Mouse (Mus musculus) cerebellum, adult 2 months (tissue): ENCODE data around the gene Gngt2.

Source experiments
- CTCF ChIP-seq: fragments of 200-500 bp; IDR thresholded peaks from 2 replicates; pipeline ENCODE4 v1.5.1; 2011; ENCODE audit warnings: low read depth, mild to moderate bottlenecking, control low read depth, low read length, moderate library complexity, borderline replicate concordance; ENCODE audit not compliant: insufficient read depth
- POLR2A ChIP-seq: fragments of 200-500 bp; IDR thresholded peaks from 2 replicates; pipeline ENCODE4 v1.6.1; 2011; ENCODE audit warnings: low read length, control low read depth, borderline replicate concordance; ENCODE audit not compliant: insufficient read depth

DNA sequence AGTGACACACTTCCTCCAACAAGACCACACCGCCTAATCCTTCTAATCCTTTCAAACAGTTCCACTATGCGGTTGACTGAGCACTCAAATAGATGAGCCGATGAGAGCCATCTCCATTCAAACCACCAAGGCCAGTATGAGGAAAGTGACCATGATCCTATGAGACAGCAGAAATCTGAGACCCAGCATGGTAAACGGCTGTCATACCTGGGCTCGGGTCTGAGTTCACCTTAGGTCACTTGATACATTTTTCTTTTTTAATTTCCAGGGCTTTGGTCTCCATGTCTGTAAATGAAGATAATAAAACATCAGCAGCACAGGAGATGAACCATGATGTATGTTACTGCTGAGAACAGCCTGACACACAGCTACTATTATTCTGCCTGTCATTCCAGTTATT is 29.1 kb upstream of the Gngt2 start:
- no peak for TF ChIP-seq CTCF
- no peak for TF ChIP-seq POLR2A
